Mouse (Mus musculus): ENCODE data around the gene Insr. TPM values are rescaled to one million over a fixed set of nuclear protein-coding genes. Genes with fewer than 3 reads are reported as not detected.
"Not testable (repeated sequence)": the region's sequence is repeated elsewhere in the genome, so short reads cannot be mapped to it uniquely, and the experiment has no call there.

Gene Insr
- polyA plus RNA-seq (2016; fragmentation: Nextera tagmentation; extraction: Ambion mirVana) = 36.2 and 36.9 TPM in 2 replicates

DNA sequence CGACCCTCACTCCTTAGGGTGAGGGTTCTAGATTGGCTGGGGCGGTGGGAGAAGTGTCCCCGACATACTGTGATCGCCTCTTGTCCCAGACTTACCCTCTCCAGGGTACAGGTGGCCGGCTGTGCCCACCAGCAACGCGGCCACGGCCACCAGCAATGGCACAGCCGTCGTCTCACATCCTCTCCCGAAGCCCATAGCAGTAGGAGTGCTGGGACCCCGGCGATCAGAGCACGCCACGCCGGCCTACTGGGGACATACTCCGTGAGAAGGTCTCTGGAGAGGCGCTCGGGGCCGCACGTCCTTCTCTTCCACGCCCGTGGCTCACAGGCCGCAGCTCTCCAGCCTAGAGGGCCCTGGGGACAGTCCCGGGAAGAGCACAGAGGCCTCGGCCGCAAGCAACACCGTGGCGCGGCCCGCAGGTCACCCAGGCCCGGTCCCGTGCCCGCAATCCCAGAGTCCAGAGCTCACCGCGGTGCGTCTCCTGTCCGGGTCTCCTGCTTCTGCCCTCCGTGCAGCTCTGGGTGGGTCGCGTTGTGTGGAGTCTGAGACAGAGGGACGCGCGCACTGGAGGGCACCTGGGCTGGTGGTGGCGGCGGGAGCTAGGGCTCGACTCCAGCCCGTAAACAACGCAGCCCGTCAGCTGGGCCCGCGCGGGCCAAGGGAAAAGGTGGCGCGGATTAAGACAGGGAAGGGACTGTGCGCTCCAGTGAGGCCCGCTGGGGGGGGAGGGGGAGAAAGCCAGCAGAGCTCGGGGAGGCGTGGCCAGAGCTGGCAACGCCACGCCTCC, at the start of gene Insr:
Insr (minus strand) TSS at position 684 of the 787 bp plus-strand sequence.
- H3K4me1 ChIP-seq (replicated peaks) = peaks cover 14% of the 10 kb centered on the region
- peak; percentile 94 for ATAC-seq (ENCODE audit: insufficient number of reproducible peaks, insufficient read depth, low FRiP score, low TSS enrichment, low read depth)
- no peaks in the 10 kb centered on the region for H3K27me3 ChIP-seq
- peak within 1 kb of the TSS; percentile 78 for H3K4me2 ChIP-seq
- H3K9me3 ChIP-seq = no peaks in the 10 kb centered on the region
- H3K9ac ChIP-seq (replicated peaks) = peak within 1 kb of the TSS; percentile 90
- H3K36me3 ChIP-seq = peaks cover 5% of the 10 kb centered on the region; the same call in 1 of the 2 replicates
- WGBS = under 1% methylated on average over 57 of the region's 61 CpGs
- peak within 1 kb of the TSS; percentile 91 for H3K4me3 ChIP-seq (replicated peaks)
- H3K27ac ChIP-seq = peak within 1 kb of the TSS; percentile 78

DNA sequence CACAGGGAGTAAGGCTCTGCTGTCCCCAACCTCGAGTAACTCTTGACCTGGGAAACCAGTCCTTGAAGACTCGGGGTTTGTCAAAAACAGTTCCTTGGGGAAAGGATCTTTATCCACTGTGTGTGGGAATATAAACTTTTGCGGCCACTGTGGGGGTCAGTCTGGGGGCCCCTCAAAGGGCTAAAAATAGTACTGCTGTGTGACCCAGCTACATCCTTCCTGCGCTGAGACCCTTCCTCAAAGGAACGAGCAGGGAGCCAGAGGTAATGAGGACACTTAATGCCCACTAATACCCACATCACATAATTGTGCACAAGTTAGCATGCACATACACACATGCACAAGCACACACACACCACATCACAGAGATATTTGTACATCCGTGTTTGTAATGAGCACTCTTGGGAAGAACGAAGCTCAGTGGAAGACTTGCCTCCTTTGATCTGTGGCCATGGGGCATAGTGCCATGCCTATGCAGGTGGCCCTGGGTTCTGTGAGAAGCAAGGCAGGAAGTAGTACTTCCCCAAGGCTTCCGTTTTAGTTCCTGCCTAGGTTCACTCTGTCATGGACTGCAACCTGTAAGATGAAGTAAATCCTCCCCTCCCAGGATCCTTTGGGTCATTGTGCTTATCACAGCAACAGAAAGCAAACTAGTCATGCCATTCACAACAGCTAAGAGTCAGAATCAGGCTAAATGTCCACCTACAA, 48.3 kb upstream of the Insr start:
- no peaks in the 10 kb centered on the region for H3K27me3 ChIP-seq
- no peaks in the 10 kb centered on the region for H3K4me1 ChIP-seq (replicated peaks)
- no peaks in the 10 kb centered on the region for H3K9me3 ChIP-seq
- no peak overlapping the region for H3K4me3 ChIP-seq (replicated peaks)
- no peaks in the 10 kb centered on the region for H3K36me3 ChIP-seq
- no peak overlapping the region for H3K4me2 ChIP-seq
- H3K9ac ChIP-seq (replicated peaks) = no peak overlapping the region
- WGBS = 71% methylated on average over 8 of the region's 8 CpGs
- no peak overlapping the region for H3K27ac ChIP-seq
- no peak for ATAC-seq (ENCODE audit: insufficient number of reproducible peaks, insufficient read depth, low FRiP score, low TSS enrichment, low read depth)

DNA sequence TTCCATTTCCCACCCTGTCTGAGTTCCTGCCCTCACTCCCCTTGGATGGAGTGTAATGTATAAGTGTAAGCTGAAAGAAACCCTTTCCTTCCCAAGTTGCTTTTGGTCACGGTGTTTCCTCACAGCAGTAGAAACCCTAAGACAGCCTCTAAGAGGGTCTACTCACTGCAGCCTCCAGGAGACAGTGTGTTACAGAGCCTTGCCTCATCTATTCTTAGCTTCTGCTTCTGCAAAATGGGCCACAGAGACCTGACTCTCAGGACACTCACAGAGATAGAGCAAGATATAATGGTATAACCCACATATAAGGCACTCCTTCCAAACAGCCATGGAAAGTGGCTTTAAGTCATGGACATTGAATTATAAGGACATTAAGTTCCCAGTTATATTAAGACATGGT, 47.6 kb upstream of the Insr start:
- Histone ChIP-seq H3K27me3 (no peaks in the 10 kb centered on the region), H3K4me1 (replicated peaks) (no peaks in the 10 kb centered on the region), H3K4me2 (no peak overlapping the region), H3K9ac (replicated peaks) (no peak overlapping the region), H3K4me3 (replicated peaks) (no peak overlapping the region), H3K36me3 (no peaks in the 10 kb centered on the region), H3K9me3 (no peaks in the 10 kb centered on the region), H3K27ac (no peak overlapping the region)
- no peak for ATAC-seq (ENCODE audit: insufficient number of reproducible peaks, insufficient read depth, low FRiP score, low TSS enrichment, low read depth)
- 93% methylated on average over 1 of the region's 1 CpGs for WGBS

DNA sequence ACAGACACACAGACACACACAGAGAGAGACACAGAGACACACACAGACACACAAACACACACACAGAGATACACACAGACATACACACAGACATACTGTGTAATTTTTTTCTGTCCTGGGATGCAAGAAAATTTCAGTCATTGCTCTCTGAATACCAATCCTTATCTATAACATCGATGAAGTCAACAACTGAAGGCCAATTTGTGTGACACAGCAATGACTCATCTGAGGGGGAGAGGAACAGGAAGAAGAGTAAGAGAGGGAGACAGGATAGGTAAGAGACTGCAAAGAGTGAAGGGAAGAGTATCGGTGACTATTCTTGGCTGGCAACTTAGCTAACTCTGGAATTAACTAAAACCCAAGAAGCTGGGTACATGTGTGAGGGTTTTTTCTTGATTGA, 44.8 kb upstream of the Insr start:
- ATAC-seq (ENCODE audit: insufficient number of reproducible peaks, insufficient read depth, low FRiP score, low TSS enrichment, low read depth) = no peak
- H3K36me3 ChIP-seq = no peaks in the 10 kb centered on the region
- H3K4me2 ChIP-seq = no peak overlapping the region
- H3K9ac ChIP-seq (replicated peaks) = no peak overlapping the region
- H3K4me1 ChIP-seq (replicated peaks) = no peaks in the 10 kb centered on the region
- no peaks in the 10 kb centered on the region for H3K27me3 ChIP-seq
- 92% methylated on average over 2 of the region's 2 CpGs for WGBS
- H3K27ac ChIP-seq = no peak overlapping the region
- no peaks in the 10 kb centered on the region for H3K9me3 ChIP-seq
- no peak overlapping the region for H3K4me3 ChIP-seq (replicated peaks)

DNA sequence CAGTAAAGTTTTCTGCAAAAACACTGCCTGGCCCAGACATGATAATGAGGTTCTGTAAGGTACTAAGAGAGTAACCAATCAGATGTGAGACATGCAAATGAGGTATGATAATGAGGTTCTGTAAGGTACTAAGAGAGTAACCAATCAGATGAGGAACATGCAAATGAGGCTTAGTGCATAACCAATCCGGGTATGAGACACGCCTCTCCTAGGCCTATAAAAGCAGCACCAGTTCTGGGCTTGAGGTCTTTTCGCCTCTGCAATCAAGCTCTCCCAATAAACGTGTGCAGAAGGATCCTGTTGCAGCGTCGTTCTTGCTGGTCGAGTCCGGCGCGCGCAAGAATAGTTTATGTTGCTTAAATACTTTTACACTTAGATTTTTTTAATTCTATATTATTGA, 39.9 kb upstream of the Insr start:
- WGBS = 94% methylated on average over 11 of the region's 11 CpGs
- H3K36me3 ChIP-seq; H3K4me1 ChIP-seq (replicated peaks); H3K27ac ChIP-seq; ATAC-seq (ENCODE audit: insufficient number of reproducible peaks, insufficient read depth, low FRiP score, low TSS enrichment, low read depth); H3K4me2 ChIP-seq; H3K9ac ChIP-seq (replicated peaks); H3K9me3 ChIP-seq; H3K27me3 ChIP-seq; H3K4me3 ChIP-seq (replicated peaks): not testable (repeated sequence)

DNA sequence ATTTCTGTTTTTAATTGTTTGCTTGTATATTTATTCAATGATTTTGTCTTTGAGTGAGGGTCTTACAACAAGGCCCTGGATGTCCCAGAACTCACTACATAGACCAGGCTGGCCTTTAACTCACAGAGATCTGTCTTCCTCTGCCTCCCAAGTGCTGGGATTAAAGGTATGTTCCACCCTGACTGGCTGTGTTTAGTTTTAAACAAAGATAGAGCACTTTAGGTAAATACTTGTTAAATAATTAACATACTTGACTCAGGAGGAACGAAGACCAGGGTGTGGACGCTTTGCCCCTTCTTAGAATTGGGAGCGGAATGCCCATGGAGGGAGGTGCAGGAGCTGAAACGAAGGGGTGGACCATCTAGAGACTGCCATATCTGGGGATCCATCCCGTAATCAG, 37.2 kb upstream of the Insr start:
- Histone ChIP-seq H3K27me3 (no peaks in the 10 kb centered on the region), H3K27ac (no peak overlapping the region), H3K4me1 (replicated peaks) (no peaks in the 10 kb centered on the region), H3K9me3 (no peaks in the 10 kb centered on the region), H3K9ac (replicated peaks) (no peak overlapping the region), H3K4me3 (replicated peaks) (no peak overlapping the region), H3K4me2 (no peak overlapping the region), H3K36me3 (no peaks in the 10 kb centered on the region)
- WGBS = 86% methylated on average over 5 of the region's 5 CpGs
- no peak for ATAC-seq (ENCODE audit: insufficient number of reproducible peaks, insufficient read depth, low FRiP score, low TSS enrichment, low read depth)

DNA sequence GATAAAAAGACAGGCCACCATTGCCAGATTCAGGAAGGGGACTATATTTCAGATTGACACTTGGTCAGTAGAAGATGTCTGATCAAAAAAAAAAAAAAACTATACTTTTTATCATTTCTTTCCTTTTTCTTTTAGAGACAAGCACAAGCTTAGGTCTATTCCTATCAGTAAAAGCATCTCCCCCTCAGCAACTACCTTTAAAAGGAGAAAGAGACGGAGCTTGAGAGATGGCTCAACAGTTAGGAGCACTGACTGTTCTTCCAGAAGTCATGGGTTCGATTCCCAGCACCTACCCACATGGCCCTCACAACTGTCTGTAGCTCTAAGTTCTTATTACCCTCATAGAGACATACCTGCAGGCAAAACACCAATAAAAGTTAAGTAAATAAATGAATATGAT, 34.9 kb upstream of the Insr start:
- no peaks in the 10 kb centered on the region for H3K36me3 ChIP-seq
- no peak overlapping the region for H3K9ac ChIP-seq (replicated peaks)
- H3K4me1 ChIP-seq (replicated peaks) = no peaks in the 10 kb centered on the region
- no peaks in the 10 kb centered on the region for H3K9me3 ChIP-seq
- no peak overlapping the region for H3K4me3 ChIP-seq (replicated peaks)
- WGBS = 78% methylated on average over 2 of the region's 2 CpGs
- no peak for ATAC-seq (ENCODE audit: insufficient number of reproducible peaks, insufficient read depth, low FRiP score, low TSS enrichment, low read depth)
- H3K27me3 ChIP-seq = no peaks in the 10 kb centered on the region
- no peak overlapping the region for H3K27ac ChIP-seq
- H3K4me2 ChIP-seq = no peak overlapping the region

DNA sequence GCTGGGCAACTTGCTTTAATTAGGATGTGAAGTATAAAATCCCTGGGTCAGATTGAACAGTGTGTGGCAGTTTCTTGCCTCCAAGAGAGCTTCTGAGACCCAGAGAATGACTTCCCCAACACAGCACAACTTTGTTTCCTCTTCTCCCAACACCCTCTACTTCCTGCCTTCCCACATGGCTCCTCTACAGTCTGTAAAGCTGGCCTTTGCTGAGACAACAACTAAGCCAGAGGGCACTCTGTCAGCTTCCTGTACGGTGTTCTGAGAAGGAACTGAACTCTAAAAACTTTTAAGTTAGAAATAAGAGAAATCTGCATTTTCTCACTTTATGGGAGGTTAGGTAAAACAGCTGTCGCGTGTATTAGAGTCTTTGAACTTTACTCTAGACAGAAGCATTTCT, 34.4 kb upstream of the Insr start:
- Histone ChIP-seq H3K4me3 (replicated peaks) (no peak overlapping the region), H3K27ac (no peak overlapping the region), H3K9me3 (no peaks in the 10 kb centered on the region), H3K36me3 (no peaks in the 10 kb centered on the region), H3K4me1 (replicated peaks) (no peaks in the 10 kb centered on the region), H3K4me2 (no peak overlapping the region), H3K27me3 (no peaks in the 10 kb centered on the region), H3K9ac (replicated peaks) (no peak overlapping the region)
- no peak for ATAC-seq (ENCODE audit: insufficient number of reproducible peaks, insufficient read depth, low FRiP score, low TSS enrichment, low read depth)
- WGBS = 73% methylated on average over 3 of the region's 3 CpGs

DNA sequence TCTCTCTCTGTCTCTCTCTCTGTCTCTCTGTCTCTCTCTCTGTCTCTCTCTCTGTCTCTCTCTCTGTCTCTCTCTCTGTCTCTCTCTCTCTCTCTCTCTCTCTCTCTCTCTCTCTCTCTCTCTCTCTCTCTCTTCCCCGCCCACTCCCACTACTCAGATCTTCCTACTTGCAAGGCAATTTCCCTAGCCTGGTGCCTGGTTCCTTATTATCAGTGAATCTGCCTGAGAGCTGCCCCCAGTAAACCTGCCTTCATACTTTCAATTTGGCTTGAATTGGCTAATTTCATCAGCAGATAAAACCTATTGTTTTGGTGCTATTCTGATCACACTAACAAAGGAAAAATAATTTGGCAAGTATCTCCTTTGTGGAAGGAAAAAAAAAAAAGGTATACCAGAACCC, 34.0 kb upstream of the Insr start:
- 81% methylated on average over 1 of the region's 1 CpGs for WGBS
- not testable (repeated sequence) for H3K27me3 ChIP-seq

DNA sequence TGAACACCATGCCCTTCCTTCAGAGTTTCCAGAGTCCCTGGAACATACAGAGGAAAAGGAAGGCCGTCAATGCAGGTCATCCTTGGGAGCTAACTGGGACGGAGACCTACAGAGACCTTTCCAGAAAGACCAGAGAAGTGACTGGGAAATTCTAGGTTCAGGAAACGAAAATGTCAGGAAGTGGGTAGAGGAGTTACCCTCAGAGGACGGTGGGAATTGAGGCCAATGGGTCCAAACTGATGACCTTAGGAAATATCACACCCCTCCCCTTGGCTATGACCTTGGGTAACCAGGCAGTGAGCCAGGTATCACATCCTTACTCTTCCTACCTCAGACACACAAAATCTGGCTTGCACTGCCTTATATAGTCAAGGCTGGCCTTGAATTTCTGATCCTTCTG, 32.1 kb upstream of the Insr start:
- no peak overlapping the region for H3K9ac ChIP-seq (replicated peaks)
- no peak overlapping the region for H3K4me3 ChIP-seq (replicated peaks)
- no peaks in the 10 kb centered on the region for H3K36me3 ChIP-seq
- H3K9me3 ChIP-seq = peaks cover 2% of the 10 kb centered on the region
- no peak for ATAC-seq (ENCODE audit: insufficient number of reproducible peaks, insufficient read depth, low FRiP score, low TSS enrichment, low read depth)
- H3K4me2 ChIP-seq = no peak overlapping the region
- H3K4me1 ChIP-seq (replicated peaks) = no peaks in the 10 kb centered on the region
- H3K27me3 ChIP-seq = no peaks in the 10 kb centered on the region
- H3K27ac ChIP-seq = no peak overlapping the region
- WGBS = 63% methylated on average over 4 of the region's 4 CpGs

More for the DNA sequence above, 34.0 kb upstream of the Insr start:
- not testable (repeated sequence) for H3K27ac ChIP-seq; H3K9ac ChIP-seq (replicated peaks); H3K4me1 ChIP-seq (replicated peaks); H3K4me2 ChIP-seq; H3K36me3 ChIP-seq; H3K9me3 ChIP-seq; ATAC-seq (ENCODE audit: insufficient number of reproducible peaks, insufficient read depth, low FRiP score, low TSS enrichment, low read depth); H3K4me3 ChIP-seq (replicated peaks)

DNA sequence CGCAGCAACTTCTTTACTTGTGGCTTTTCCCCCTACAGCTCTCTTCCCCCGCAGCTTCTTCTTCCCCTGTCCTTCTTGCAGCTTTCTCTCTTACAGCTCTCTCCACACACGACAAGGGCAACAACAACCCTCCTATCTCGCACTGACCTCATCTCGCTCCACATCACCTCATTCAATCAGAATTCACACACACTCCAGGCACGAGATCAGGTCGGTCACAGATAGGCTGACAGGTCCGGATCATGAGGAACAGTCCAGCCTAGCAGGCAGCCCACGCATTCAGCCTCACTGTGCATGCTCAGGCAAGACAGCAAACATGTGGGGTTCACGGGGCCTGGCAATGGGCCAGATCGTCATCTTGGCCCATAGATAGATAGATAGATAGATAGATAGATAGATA, 30.2 kb upstream of the Insr start:
- Histone ChIP-seq H3K9me3 (peaks cover 5% of the 10 kb centered on the region), H3K4me2 (no peak overlapping the region), H3K9ac (replicated peaks) (no peak overlapping the region), H3K4me1 (replicated peaks) (no peaks in the 10 kb centered on the region), H3K4me3 (replicated peaks) (no peak overlapping the region), H3K36me3 (no peaks in the 10 kb centered on the region), H3K27me3 (no peaks in the 10 kb centered on the region), H3K27ac (no peak overlapping the region)
- no peak for ATAC-seq (ENCODE audit: insufficient number of reproducible peaks, insufficient read depth, low FRiP score, low TSS enrichment, low read depth)
- 90% methylated on average over 11 of the region's 11 CpGs for WGBS
